Mouse (Mus musculus) urinary bladder, postnatal 10 days (tissue): ENCODE measurements around the gene Zfp638.
A peak's percentile ranks its signal among the peaks of the same experiment; 100 is the strongest.

ENCODE experiments used
- DNase-seq: peaks from one replicate; pipeline ENCODE4 v3.0.0; 2022; ENCODE audit warnings: low spot score

Zfp638 gene

GRCm38 (mm10) chr6:83890281-83891015, 23.5 kb downstream of the Zfp638 start:
- DNase-seq: no peak

GRCm38 (mm10) chr6:83891251-83891650, 24.3 kb downstream of the Zfp638 start:
- no peak for DNase-seq

GRCm38 (mm10) chr6:83891687-83892086, 24.8 kb downstream of the Zfp638 start:
- no peak for DNase-seq

- no peak for DNase-seq
Observed at GRCm38 (mm10) chr6:83893086-83893485, 26.2 kb downstream of the Zfp638 start.

- DNase-seq: no peak
Observed at GRCm38 (mm10) chr6:83893584-83893983, 26.7 kb downstream of the Zfp638 start.

GRCm38 (mm10) chr6:83899142-83899541, 32.2 kb downstream of the Zfp638 start:
- no peak for DNase-seq

- no peak for DNase-seq
Observed at GRCm38 (mm10) chr6:83905276-83905675, 38.4 kb downstream of the Zfp638 start.

GRCm38 (mm10) chr6:83906659-83907058, 39.8 kb downstream of the Zfp638 start:
- DNase-seq: no peak

GRCm38 (mm10) chr6:83908386-83908785, 41.5 kb downstream of the Zfp638 start:
- DNase-seq: no peak

- no peak for DNase-seq
Observed at GRCm38 (mm10) chr6:83913710-83914109, 46.8 kb downstream of the Zfp638 start.

GRCm38 (mm10) chr6:83914183-83914719, 47.3 kb downstream of the Zfp638 start:
- peak; percentile 99 for DNase-seq

- DNase-seq: no peak
Observed at GRCm38 (mm10) chr6:83914720-83915271, 47.9 kb downstream of the Zfp638 start.

GRCm38 (mm10) chr6:83927418-83927817, 60.5 kb downstream of the Zfp638 start:
- DNase-seq: no peak

GRCm38 (mm10) chr6:83928225-83928624, 61.3 kb downstream of the Zfp638 start:
- DNase-seq: no peak

- no peak for DNase-seq
Observed at GRCm38 (mm10) chr6:83939492-83939891, 72.6 kb downstream of the Zfp638 start.

GRCm38 (mm10) chr6:83942806-83943205, 75.9 kb downstream of the Zfp638 start:
- DNase-seq: no peak

GRCm38 (mm10) chr6:83953603-83954002, 86.7 kb downstream of the Zfp638 start:
- DNase-seq: no peak

- DNase-seq: no peak
Observed at GRCm38 (mm10) chr6:83987642-83988041, 120.7 kb downstream of the Zfp638 start.

- DNase-seq: no peak
Observed at GRCm38 (mm10) chr6:84002716-84003115, 135.8 kb downstream of the Zfp638 start.

- DNase-seq: no peak
Observed at GRCm38 (mm10) chr6:84004295-84004694, 137.4 kb downstream of the Zfp638 start.

GRCm38 (mm10) chr6:84008363-84009171, 141.7 kb downstream of the Zfp638 start, which contains the start of gene Dysf:
TSS of gene Dysf (plus strand) at chr6:84008590.
- DNase-seq: no peak

GRCm38 (mm10) chr6:84009172-84009872, 142.4 kb downstream of the Zfp638 start:
- no peak for DNase-seq
